Mouse (Mus musculus): ENCODE measurements at regions not wholly inside any gene's neighbourhood (a gene's known extent, or its start where the extent isn't known, plus 50 kb on each side); places are given as distances from the start of the nearest gene placed in this dataset.
"Not testable (repeated sequence)": the region's sequence is repeated elsewhere in the genome, so short reads cannot be mapped to it uniquely, and the experiment has no call there.

DNA sequence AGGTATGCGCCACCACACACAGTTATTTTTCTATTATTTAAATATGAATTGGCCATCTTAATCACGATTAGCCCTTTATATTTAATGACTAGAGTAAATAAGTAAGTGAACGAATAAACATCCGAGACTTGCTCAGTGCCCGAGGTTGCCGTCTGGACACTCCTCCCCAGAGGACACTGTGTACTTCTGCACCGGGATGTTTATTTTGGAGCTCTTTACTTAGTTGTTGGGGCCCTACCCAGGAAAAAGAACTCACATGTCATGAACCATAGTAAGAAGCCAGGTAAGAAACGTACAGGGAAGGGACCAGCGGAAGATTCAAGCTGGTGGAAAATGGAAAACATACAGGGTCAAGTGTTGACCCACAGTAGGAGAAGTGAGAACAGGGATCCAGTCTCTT lies 89.0 kb downstream of the Akr1d1 start:
- no peak for DNase-seq (ENCODE audit: low read depth, low spot score)

DNA sequence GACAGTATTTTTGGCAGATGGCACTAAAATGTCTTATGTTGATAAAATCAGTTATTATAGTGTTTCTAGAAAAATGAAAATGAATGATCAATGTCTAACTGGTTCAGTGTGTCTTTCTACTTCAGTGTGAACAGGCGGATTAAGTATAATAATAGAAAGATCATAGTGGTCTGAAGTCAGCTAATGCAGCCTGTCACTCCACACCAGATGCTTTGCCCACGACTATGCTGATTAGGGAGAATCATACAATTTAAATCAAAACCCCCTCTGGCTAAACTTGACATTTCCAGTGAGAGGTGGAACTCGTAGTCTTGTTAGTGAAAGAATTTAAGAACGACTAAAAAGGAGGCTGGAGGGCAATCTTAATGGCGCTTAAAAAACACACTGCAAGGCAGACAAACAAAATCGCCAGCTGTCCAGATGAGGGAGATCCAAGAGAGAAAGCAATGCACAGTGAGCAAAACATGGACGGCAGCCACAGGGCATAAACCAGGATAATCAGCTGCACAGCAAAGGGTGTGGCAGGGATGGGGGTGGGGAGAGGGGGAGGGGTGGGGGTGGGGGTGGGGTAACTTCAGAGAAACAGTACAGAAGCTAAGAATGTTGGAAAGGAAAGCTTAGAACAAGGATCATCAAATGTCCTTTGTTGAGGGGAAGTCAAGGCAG lies 91.5 kb downstream of the Akr1d1 start:
- no peak for DNase-seq (ENCODE audit: low read depth, low spot score)

DNA sequence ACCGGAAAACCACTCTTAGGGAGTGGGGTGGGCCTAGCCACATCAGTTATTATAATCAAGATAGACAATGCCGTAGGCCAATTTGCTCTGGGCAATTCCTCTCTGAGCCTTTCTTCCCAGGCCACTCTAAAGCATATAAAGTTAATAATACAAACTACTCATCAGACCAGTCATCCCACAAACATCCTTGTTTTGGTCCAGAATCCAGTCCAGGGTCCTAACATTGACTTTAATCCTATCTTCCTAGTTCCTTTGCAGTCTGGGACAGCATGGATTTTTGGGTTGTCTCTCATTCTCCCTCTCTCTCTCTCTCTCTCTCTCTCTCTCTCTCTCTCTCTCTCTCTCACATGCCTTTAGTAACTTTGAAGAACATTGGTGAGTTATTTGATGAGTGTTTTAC lies 92.3 kb downstream of the Akr1d1 start:
- no peak for DNase-seq (ENCODE audit: low read depth, low spot score)

DNA sequence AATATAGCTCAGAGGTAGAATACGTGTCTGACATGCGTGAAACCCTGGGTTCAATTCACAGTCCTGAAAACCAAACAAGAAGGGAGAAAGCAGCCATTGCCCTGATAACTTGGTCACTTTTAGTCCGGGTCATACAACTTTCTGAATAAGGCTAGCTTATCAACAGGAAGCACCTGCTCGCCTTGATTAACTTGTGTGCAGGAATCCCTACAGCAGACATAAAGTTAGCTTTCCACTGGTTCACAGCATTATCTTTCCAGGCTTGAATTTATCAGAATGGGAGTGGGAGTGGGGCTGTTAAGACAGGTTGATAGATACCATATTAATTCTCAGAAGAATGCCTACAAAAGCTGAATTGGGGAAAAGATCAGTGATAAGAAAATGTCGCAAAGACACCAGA lies 97.2 kb downstream of the Akr1d1 start:
- no peak for DNase-seq (ENCODE audit: low read depth, low spot score)

DNA sequence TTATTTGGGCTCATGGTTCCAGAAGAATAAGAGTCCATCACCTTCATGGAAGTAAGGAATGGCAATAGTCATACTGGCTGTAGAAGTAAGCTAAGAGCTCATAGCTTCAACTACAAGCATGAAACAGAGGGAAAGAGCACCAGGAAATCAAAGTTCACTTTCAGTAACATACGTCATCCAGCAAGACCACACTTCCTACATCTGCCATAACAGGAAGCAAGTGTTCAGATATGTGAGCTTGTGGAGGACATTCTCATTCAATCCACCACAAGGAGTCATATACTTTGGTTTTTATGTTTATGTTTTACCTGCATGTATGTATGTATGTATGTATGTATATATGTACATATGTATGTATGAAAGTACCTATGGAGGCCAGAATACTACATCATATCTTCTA lies 104.0 kb downstream of the Akr1d1 start:
- DNase-seq (ENCODE audit: low read depth, low spot score): no peak

DNA sequence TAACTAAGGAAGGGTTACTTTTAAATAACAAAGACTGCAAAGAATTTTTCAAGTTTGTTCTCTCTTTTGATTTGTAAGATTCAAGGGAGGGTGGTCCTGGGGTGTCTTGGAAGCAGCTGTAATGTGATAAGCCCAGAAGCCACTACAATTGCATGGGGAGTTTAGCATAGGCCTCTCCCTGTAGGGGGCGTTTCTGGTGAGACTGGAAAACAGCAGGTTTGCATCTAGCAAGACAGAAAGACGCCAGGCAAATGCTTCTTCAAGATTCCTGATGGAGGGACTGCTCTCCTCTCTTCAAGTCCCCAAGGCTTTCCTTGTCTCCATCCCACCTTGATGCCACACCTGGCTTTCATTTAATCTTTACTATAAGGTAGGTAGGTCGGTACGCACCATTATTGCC lies 112.1 kb downstream of the Akr1d1 start:
- DNase-seq (ENCODE audit: low read depth, low spot score): no peak

DNA sequence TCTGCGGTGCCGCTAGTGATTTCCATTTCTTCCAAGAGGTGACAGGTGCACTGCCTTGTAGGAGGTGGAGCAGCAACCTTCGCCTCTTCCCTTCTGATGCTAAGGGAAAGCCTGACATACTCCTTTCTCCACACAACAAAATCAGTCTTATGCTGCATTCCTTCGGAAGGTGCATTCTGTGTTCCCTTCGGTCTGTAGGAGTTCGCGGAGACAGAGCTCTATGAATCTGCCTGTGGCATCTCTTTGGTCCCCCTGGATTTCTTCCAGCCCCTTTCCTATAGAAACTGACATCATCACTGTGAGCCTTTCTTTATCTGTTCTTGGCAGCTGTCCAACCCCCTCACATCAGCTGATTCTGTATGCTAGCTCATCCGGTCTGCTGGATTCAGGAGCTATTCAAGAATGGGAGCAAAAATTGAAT lies 112.7 kb downstream of the Akr1d1 start:
- peak; percentile 61 for DNase-seq (ENCODE audit: low read depth, low spot score)

DNA sequence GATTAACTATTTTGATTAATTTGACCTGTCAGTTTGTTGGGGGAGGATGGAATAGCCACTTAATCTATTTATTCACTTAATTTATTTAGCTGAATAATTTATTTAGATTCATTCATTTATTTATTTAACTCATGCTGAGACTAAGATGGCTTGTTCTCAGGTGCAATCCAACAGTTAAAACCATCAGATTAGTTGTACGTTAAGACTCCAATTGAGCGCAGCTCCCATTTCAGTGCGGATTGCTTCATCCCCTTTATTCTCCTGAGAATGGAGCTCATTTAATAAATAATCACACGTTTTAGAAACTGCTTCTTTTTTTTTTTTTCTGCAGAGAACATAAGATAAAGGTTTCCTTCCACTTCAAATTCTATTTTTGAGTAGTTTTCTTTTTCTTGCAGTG lies 113.2 kb downstream of the Akr1d1 start:
- DNase-seq (ENCODE audit: low read depth, low spot score): no peak

DNA sequence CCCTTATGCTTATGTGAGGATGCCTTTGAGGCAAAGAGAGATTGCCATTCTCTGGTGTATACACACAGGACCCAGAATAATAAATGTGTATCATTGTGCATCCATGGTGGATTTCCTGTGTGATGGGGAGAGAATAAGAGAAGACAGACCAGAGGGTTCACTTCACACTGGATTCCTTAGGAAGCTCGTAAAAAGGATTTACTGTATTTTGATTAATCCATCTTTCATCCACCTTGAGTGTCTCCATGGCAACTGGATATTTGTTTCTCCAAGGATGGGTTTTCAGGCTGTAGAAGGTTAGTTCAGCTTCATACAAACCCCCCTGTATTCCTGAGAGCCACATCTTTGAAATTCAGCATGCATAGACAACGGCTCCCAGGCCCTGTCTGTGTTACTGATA lies 113.7 kb downstream of the Akr1d1 start:
- no peak for DNase-seq (ENCODE audit: low read depth, low spot score)

DNA sequence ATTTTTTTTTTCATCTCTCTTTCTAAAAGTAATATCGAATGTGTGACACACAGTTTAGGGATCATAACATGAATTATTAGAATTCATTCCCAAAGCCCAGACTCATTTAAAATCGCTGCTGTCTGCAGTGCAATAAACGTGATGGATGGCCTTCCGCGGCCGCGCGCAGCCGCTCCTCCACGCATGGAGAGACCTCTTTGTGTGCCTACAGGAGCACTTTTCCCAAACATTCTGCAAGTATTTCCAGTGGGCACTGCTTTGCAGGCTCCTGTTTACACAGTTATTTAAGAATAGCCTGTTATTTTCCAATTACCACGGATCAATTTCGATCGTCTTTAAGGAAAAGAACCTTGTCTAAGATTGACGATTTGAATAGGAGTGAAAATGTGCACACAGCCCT lies 115.6 kb downstream of the Akr1d1 start:
- no peak for DNase-seq (ENCODE audit: low read depth, low spot score)

DNA sequence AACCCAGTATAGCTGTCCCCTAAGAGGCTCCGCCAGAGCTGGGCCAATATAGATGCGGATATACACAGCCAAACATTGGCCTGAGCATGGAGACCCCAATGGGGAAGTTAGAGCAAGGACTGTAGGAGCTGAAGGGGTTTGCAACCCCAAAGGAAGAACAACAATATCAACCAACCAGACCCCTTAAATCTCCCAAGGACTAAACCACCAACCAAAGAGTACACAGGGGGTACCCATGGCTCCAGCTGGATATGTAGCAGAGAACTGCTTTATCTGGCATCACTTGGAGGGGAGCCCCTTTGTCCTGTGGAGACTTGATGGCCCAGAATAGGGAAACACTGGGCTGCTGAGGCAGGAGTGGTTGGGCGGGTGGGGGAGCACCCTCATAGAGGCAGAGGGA lies 127.3 kb downstream of the Akr1d1 start:
- DNase-seq (ENCODE audit: low read depth, low spot score): not testable (repeated sequence)

DNA sequence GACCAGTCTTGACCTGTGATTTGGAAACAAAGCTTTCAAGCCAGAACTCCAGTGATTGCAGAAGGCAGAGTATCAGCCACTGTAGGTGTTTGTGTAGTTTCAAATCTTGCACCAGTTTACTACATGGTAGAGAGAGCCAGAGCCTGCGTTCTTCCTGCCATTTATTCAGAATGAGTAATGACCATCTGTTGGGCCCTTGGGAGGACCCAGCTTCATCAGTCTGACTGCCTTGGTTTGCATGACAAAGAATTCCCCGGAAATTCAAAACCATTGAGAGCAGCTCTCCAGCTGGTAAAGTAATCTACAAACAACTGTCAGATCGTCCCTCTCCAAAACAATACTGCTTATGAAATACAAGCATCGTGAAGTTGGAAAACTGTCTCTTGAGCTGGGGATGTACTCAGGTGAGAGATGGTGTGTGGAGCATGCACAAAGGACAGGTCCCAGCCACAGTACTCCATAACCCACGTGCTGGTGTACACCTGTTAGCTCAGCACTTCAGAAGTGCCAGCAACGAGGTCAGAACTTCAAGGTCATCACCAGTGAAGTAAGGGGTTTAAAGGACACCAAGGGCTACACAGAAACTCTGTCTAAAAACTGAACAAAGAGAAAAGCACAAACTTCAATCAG lies 128.2 kb downstream of the Akr1d1 start:
- no peak for DNase-seq (ENCODE audit: low read depth, low spot score)

DNA sequence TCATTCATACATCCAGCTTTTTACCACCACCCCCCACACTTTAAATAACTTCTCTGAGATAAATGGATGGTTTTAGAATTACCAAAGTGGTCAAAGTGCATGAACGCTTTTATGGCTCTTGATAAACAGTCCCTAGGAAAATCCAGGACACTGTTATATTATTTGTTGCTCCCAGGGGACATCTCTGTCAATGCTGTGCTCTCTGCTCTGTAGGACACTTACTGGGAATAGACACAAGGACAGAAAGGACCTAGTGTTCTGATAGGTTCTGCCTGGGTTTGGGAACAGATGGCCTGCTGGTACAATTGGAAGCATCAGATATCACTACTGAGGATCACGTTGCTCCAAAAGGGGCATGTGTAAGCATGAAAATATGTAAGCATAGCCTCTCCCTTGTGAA lies 132.8 kb downstream of the Akr1d1 start:
- DNase-seq (ENCODE audit: low read depth, low spot score): no peak

DNA sequence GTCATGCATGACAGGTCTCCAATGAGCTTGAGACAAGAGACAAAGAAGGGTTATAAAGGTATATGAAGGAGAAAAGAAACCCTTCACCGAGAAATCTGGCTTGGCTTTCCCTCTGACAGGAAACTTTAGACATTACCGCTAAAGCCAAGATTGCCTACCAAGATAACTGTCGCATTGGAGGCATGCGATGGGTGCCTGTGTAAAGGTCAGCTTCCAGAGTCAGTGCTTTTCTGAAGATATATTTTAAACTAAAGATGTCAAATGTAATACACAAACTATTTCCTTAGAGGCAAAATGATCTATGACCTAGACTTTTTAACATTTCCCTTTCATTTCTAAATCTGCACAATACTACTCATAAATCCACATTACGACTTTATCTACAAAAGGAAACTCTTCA lies 135.6 kb downstream of the Akr1d1 start:
- DNase-seq (ENCODE audit: low read depth, low spot score): no peak

DNA sequence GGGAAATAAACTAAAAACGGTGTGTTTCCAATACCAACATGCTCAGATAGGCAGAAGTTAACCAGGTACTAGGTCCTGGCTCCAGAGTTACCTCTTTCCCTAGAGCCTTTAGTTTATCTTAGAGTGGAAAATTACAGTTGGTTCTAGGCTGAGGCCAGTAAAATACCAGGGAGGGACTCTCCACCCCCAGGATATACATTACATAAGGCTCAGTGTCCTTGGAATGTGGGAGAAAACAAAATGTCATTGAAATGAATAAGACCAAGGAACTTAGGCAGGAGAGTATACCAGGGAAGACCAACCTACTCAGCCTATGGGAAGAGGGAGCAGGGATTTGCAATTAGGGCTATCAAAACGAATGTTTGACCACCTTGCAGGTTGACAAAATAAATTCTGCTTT lies 139.4 kb downstream of the Akr1d1 start:
- no peak for DNase-seq (ENCODE audit: low read depth, low spot score)

DNA sequence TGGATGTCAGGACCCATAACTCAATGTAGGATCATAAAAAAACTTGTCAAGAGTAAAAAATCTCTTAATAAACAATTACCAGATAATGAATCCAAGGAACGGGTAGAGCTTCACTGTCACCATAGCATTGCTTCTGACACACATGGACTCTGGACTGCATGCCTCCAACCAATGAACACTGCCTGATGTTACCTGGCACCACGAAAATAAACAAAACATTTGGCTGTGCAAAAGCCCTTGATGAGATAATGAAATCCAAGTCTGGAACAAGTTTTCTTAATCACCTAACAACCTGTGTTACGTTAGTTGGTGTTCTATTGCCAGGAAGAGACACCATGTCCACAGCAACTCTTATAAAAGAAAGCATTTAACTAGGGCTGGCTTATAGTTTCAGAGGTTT lies 140.7 kb downstream of the Akr1d1 start:
- no peak for DNase-seq (ENCODE audit: low read depth, low spot score)

DNA sequence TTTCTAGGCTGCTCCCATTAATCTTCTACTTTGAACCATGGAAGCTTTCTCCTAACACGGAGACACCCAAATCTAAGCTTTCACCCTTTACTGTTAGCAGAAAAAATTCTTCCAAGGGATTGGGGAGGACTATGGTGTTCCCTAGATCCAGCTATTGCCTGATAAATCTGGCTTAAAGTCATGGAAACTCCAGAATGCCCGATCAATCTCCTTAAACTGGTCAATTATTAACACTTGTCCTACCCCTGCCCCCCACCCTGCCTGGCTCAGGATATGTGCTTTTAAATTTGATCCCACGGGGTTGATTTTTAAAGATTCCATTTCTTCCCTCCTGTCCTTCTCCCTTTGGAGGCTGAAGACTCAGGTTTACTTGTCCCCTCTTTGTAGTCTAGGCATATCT lies 149.9 kb downstream of the Akr1d1 start:
- no peak for DNase-seq (ENCODE audit: low read depth, low spot score)

DNA sequence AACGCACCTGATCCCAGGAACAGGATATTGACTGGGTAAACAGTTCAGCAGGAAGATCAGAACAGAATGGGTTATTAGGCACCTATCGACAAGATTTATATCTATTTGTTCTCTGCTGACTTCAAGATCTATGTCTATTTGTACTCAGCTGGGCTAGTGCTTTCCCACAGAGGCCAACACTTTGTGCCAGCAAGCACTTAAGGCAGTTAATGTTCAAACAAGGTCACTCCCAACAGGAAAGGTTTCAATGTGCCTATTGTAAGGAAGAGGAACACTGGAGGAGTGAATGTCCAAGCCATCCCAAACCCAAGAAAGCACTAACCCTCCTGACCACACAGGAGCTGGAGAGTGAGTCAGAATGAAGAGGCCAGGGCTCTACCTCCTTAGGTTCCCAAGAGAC lies 151.4 kb downstream of the Akr1d1 start:
- DNase-seq (ENCODE audit: low read depth, low spot score): not testable (repeated sequence)

DNA sequence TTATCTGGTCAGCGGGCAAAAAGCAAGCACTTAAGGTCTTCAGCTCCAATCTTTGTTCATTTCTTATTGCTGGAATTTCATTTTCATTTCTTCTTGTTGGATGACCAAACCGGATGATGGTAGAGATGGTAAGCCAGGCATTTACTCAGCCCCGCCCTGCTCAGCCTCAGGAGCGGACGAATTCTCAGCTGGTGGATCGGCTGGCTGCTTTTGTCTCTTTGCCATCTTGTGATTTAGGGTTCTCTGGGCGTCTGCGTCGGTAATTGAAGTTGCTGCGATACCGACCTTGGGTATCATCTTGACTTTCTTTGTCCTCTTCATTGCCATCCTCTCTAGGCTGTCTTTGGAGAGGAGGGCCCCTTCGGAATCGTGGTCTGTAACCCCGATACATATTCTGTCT lies 156.1 kb downstream of the Akr1d1 start:
- DNase-seq (ENCODE audit: low read depth, low spot score): no peak

DNA sequence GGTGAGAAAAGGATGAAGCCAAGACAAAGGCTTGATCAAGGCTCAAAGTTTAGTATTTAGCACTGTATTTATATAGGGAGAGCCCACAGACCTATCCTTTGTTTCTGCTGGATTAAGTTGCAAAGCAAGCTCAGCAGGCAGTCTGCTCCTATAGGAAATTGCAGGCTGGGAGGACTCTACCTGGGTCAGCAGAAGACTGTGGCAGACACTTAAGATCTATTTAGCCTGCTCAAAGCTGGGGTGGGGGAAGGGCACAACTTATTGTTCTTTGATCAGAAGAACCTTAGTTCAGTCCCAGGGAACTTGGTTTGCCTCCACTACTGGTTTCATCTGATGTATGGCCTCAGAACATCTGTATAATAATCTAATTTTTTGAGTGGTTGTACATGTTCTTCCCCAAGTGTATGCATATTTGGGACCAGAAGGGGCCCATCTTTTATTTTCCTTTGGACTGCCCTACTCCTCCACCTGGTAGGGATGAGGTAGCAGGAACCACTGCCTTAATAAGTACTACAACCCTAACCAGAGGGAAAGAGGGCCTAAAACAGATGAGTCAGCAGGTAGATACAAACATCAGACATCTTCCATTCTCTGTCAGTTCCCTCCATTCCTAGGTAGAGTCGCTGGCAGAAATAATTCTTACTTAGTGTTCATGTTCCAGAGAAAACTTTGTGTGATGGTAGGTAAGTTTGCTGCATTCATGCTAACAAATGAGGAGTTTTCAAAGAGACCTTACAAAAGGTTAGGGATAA lies 159.1 kb downstream of the Akr1d1 start:
- no peak for DNase-seq (ENCODE audit: low read depth, low spot score)

DNA sequence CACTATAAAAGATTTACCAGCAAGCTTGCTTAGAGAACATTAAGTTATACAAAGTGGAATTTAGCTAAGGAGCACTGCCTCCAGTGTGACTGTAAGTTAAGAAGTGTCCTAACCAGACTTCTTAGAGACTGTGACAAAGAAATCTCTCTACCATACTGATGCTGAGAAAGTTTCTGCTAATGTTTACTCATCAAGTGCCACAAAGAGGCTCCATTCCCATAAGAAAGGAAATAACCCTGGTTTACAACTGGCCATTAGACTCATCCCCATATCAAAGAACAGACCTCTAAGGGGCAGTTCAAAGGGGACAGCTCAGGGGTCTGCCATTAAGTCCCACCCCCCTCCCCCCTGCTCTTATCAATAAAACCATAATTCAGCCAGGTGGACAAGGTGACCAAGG lies 159.7 kb downstream of the Akr1d1 start:
- no peak for DNase-seq (ENCODE audit: low read depth, low spot score)

DNA sequence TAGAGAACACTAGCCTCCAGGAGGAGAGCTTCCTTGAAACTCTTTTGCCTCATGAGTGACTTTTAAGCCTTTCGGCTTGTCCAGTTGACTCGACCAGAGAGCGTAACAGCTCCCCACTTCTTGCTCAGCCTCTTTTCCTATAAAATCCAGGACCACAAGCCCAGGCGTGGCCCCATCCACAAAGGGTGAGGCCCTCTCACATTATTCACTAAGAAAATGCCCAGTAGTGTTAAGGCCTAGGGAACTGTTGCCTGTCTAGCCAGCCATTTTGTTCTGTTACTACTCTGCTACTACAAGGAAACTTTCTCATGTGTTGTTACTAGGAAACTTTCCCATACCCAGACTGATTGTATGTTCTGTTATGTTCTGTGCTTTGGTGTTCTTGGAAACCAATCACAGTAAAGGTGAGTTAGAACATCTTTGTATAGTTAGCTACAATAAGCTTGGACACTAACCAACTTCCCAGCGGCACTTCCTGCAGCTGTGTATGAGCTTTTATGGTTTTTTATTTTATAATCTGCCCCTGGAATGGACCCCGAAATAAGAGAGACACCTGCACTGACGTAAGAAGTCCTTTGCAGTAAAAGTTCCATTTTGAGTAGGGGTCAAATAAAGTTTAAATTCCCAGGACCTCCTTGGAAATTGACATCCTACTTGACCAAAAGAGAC lies 162.1 kb downstream of the Akr1d1 start:
- DNase-seq (ENCODE audit: low read depth, low spot score): no peak

DNA sequence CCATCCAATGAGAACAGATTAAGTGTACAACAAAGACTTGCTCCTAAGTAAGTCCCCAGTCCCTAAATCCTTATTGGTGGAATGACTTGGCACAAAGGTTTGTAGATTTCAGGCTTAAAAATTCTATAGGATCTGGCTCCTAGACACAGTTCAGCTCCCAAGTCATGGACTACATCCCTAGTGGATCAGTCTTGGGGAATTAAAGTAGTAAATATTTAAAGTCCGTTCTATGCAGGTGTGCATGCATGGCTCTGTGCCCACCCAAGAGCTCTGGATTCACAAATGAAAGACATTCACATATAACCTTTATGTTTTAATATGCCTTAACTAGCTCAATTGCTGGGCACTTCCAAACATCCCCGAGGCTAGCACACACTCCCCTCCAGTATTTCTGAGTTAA lies 162.8 kb downstream of the Akr1d1 start:
- DNase-seq (ENCODE audit: low read depth, low spot score): no peak
